Mouse (Mus musculus) midbrain, postnatal 0 days (tissue): ENCODE data around the gene Wasf3. TPM values are rescaled to one million over a fixed set of nuclear protein-coding genes. Genes with fewer than 3 reads are reported as not detected.
A peak's percentile ranks its signal among the peaks of the same experiment; 100 is the strongest.

Experiments used
- ATAC-seq: fragments of 200-750 bp; cut with Nextera tagmentation; 2 replicates; pipeline ENCODE4 v1.8.0; 2017; ENCODE audit warnings: moderate number of reproducible peaks, mild to moderate bottlenecking, moderate TSS enrichment, moderate library complexity; ENCODE audit not compliant: low FRiP score
- DNase-seq: peaks from one replicate; pipeline ENCODE4 v3.0.0-alpha.2; 2015; ENCODE audit warnings: low spot score
- H3K27ac ChIP-seq: fragments of 300-500 bp; sonication (generic); 2 replicates; pipeline ENCODE4 v1.5.1; 2014; ENCODE audit warnings: low read depth, mild to moderate bottlenecking, low read length, mixed read lengths
- H3K27me3 ChIP-seq: fragments of 300-500 bp; sonication (generic); 2 replicates; pipeline ENCODE4 v1.6.1; 2014; ENCODE audit warnings: low read length, control low read depth, mixed read lengths; ENCODE audit not compliant: insufficient read depth
- H3K36me3 ChIP-seq: fragments of 300-500 bp; sonication (generic); 2 replicates; pipeline ENCODE4 v1.6.1; 2014; ENCODE audit warnings: low read length, control low read depth, mixed read lengths; ENCODE audit not compliant: insufficient read depth
- H3K4me1 ChIP-seq: fragments of 300-500 bp; sonication (generic); 2 replicates; pipeline ENCODE4 v1.6.1; 2014; ENCODE audit warnings: mild to moderate bottlenecking, control low read depth, antibody characterized with exemption, low read length, mixed read lengths; ENCODE audit not compliant: insufficient read depth
- H3K4me2 ChIP-seq: fragments of 300-500 bp; sonication (generic); 2 replicates; pipeline ENCODE4 v1.6.1; 2014; ENCODE audit warnings: low read depth, mild to moderate bottlenecking, low read length, mixed read lengths; ENCODE audit not compliant: poor library complexity, severe bottlenecking
- H3K4me3 ChIP-seq: fragments of 300-500 bp; sonication (generic); 2 replicates; pipeline ENCODE4 v1.5.1; 2014; ENCODE audit warnings: low read depth, mild to moderate bottlenecking, low read length, moderate library complexity
- H3K9ac ChIP-seq: fragments of 300-500 bp; sonication (generic); replicated peaks from 2 replicates; pipeline ENCODE4 v1.6.1; 2014; ENCODE audit warnings: mild to moderate bottlenecking, low read length, moderate library complexity, mixed read lengths; ENCODE audit not compliant: poor library complexity, severe bottlenecking
- H3K9me3 ChIP-seq: fragments of 300-500 bp; sonication (generic); 2 replicates; pipeline ENCODE4 v1.6.1; 2016; ENCODE audit warnings: low read length, control low read depth
- CTCF ChIP-seq: IDR thresholded peaks from 2 replicates; pipeline ENCODE4 v1.5.1; 2016; ENCODE audit warnings: antibody characterized with exemption, mild to moderate bottlenecking
- WGBS: fragments of 180-500 bp; shearing (Covaris S2); extraction: QIAGEN DNeasy Blood & Tissue Kit; methylation state at CpG from one replicate; pipeline ENCODE4 v1.1.7; 2014; 5-methylcytosine and 5-hydroxymethylcytosine counted together
- polyA plus RNA-seq: library from polyadenylated mRNA; unstranded; fragments of >200 nt; fragmentation: Nextera tagmentation; extraction: Ambion mirVana; gene quantifications from 2 replicates; pipeline ENCODE4 v1.2.1, GENCODE M21; 2015
- total RNA-seq: library from RNA; depleted of rRNA; stranded (reverse); fragments of >200 nt; gene quantifications from 2 replicates; pipeline ENCODE4 v1.2.3, GENCODE M21; 2014

The Wasf3 gene
- total and polyA plus RNA-seq, 2 experiments from 2014 or later = 19.1 to 40.7 TPM

DNA sequence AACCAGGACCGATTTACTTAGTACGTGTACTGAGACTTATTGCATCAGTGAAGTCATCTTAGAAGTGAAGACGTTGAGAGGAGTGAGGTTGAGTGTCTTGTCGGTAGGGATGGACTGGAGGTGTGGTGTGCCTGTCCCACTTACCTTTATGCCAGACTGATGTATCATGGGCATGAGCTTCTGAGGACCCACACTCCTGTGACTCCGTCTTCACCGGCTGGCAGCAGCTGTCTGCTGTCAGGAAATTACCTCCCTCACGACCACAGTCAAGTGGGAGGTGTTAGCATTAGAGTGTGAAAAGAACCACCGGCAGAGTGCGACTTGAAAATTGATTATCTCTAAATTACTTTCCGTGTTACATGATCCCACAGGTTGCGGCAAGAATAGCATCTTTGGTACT is 34.0 kb upstream of the Wasf3 start:
- no peak overlapping the region for H3K9ac ChIP-seq
- no peak overlapping the region for H3K4me3 ChIP-seq
- no peak for DNase-seq
- H3K36me3 ChIP-seq = no peaks in the 10 kb centered on the region
- no peaks in the 10 kb centered on the region for H3K27me3 ChIP-seq
- no peak overlapping the region for H3K27ac ChIP-seq
- TF ChIP-seq CTCF = no peak
- H3K4me2 ChIP-seq = no peak overlapping the region
- no peaks in the 10 kb centered on the region for H3K9me3 ChIP-seq
- 86% methylated on average over 11 of the region's 11 CpGs for WGBS
- no peak for ATAC-seq
- H3K4me1 ChIP-seq = no peaks in the 10 kb centered on the region

DNA sequence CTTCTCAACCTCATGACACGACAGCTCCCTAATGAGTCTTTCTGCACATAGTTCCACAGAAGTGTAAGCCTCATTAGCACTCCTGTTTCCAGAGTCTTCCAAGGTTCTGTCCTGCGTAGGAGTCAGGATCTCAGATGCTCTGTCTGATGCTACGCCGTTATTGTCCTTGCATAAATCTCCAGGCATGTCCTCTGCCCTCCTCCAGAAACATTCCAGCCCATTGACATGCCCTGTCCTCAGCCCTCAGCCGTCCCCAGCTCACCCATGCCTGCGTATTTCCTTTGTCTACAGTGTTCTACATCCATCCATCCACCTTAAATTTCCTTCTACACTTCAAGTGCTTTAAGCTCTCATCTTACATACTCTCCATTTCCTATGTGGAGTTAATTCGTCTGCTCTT is 32.8 kb upstream of the Wasf3 start:
- H3K4me3 ChIP-seq = no peak overlapping the region
- H3K9me3 ChIP-seq = no peaks in the 10 kb centered on the region
- DNase-seq (no peak), ATAC-seq (no peak)
- H3K36me3 ChIP-seq = no peaks in the 10 kb centered on the region
- TF ChIP-seq CTCF = no peak
- H3K27ac ChIP-seq = no peak overlapping the region
- no peak overlapping the region for H3K9ac ChIP-seq
- 81% methylated on average over 7 of the region's 7 CpGs for WGBS
- H3K4me1 ChIP-seq = no peaks in the 10 kb centered on the region
- H3K4me2 ChIP-seq = no peak overlapping the region
- no peaks in the 10 kb centered on the region for H3K27me3 ChIP-seq

DNA sequence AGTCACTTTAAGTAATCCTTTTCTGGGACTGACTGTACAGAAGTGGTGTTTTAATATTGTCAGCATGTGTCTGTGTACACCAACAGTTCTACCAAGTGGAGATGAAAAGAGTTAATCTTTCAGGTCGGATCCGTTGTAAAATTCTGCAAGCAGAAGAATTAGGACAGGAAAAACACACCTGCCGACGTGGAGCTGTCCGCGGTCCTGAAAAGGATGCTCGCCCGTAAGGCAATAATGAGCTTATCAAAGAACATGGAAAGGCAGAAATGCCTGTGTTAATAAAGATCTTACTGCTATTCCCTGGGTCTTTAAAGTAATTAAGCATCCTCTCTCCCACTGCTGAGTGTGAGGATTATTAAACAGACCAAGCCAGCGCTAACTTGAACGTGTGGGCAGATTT is 24.4 kb upstream of the Wasf3 start:
- H3K9me3 ChIP-seq = no peaks in the 10 kb centered on the region
- H3K36me3 ChIP-seq = no peaks in the 10 kb centered on the region
- no peak for ATAC-seq
- no peak overlapping the region for H3K9ac ChIP-seq
- no peak overlapping the region for H3K4me3 ChIP-seq
- no peak overlapping the region for H3K27ac ChIP-seq
- H3K4me1 ChIP-seq = no peaks in the 10 kb centered on the region
- WGBS = 24% methylated on average over 10 of the region's 10 CpGs
- DNase-seq = peak; percentile 44
- H3K4me2 ChIP-seq = no peak overlapping the region
- TF ChIP-seq CTCF = no peak
- no peaks in the 10 kb centered on the region for H3K27me3 ChIP-seq

DNA sequence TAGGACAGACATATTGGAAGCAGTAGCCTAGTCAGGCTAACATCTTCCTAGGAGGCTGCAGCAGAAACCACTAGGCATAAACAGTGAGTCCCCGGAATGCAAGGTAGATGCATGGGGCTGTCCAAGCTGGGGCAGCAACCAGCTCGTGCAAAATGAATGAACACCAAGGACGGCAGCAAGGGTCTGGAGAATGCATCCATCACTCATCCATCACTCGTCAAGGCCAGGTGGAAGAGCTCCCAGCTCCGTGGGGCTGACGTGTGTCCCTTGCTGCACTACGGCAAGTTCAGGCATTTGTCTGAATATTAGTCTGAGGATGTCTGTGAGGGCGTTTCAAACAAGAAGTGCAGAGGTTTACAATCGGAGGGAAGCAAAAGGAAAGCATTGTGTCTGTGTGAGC is 22.1 kb upstream of the Wasf3 start:
- H3K9ac ChIP-seq = no peak overlapping the region
- 85% methylated on average over 9 of the region's 9 CpGs for WGBS
- no peak for TF ChIP-seq CTCF
- no peak for ATAC-seq
- no peaks in the 10 kb centered on the region for H3K9me3 ChIP-seq
- DNase-seq = no peak
- H3K27ac ChIP-seq = no peak overlapping the region
- H3K36me3 ChIP-seq = no peaks in the 10 kb centered on the region
- no peaks in the 10 kb centered on the region for H3K4me1 ChIP-seq
- no peaks in the 10 kb centered on the region for H3K27me3 ChIP-seq
- H3K4me3 ChIP-seq = no peak overlapping the region
- H3K4me2 ChIP-seq = no peak overlapping the region

DNA sequence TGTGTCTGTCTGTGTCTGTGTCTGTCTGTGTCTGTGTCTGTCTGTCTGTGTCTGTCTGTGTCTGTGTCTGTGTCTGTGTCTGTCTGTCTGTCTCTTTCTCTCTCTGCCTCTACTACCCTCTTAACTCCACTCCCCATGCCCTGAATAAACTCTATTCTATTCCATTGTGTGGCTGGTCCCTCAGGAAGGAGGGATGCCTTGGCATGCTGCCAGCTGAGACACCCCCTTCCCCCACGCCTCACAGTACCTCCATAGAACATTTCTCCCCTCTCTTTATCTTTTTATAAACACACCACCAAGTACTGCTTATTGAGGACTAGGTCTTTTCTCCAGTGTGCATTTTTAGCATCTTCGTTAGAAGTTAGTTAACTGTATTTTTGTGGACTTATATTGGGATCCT is 16.4 kb upstream of the Wasf3 start:
- Histone ChIP-seq H3K27me3 (no peaks in the 10 kb centered on the region), H3K4me3 (no peak overlapping the region), H3K36me3 (no peaks in the 10 kb centered on the region), H3K27ac (no peak overlapping the region), H3K9me3 (no peaks in the 10 kb centered on the region), H3K4me1 (no peaks in the 10 kb centered on the region), H3K4me2 (no peak overlapping the region), H3K9ac (no peak overlapping the region)
- ATAC-seq (no peak), DNase-seq (no peak)
- 57% methylated on average over 2 of the region's 2 CpGs for WGBS
- TF ChIP-seq CTCF = no peak

DNA sequence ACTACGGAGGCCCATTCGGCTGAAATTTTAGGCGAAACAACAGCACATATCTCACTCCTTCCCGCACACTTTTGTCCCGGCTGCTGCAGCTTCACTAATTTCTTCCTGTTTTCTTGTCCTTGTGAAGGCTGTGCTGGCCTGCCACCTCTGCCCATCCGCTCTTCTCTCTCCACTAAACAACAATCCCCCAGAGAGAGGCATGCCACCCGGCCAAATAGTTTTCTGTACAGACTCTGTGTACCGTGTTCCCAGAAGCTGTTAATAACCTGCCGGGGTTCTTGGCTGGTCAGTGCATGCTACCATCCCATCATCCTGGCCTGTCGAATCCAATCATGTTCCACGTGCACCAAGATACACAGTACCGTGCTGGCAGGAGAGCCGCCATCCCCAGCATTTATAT is 15.8 kb upstream of the Wasf3 start:
- Histone ChIP-seq H3K4me1 (no peaks in the 10 kb centered on the region), H3K36me3 (no peaks in the 10 kb centered on the region), H3K27ac (no peak overlapping the region), H3K27me3 (no peaks in the 10 kb centered on the region), H3K4me2 (no peak overlapping the region), H3K9me3 (no peaks in the 10 kb centered on the region), H3K9ac (no peak overlapping the region), H3K4me3 (no peak overlapping the region)
- TF ChIP-seq CTCF = no peak
- 82% methylated on average over 13 of the region's 13 CpGs for WGBS
- ATAC-seq (no peak), DNase-seq (peak; percentile 36)
